Mouse (Mus musculus): Measurements from ENCODE around the gene Agfg1.
"Not testable (repeated sequence)": the region's sequence is repeated elsewhere in the genome, so short reads cannot be mapped to it uniquely, and the experiment has no call there.

Agfg1 gene

DNA sequence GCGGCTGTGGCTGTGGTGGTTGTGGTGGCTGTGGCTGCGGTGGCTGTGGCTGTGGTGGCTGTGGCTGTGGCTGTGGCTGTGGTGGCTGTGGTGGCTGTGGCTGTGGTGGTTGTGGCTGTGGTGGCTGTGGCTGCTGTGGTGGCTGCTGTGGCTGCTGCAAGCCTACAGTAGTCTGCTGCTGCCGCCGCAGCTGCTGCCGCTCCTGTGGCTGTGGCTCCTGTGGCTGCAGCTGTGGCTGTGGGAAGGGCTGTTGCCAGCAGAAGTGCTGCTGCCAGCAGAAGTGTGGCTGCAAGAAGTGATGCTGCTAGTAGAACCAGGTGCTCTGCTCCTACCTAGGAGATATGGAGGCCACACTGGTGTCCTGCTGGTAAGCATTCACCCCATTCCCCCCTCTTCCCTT, 74.2 kb downstream of the Agfg1 start:
- not testable (repeated sequence) for DNase-seq

GRCm38 (mm10) chr1:82924650-82925049, 85.4 kb downstream of the Agfg1 start, which contains the start of gene A030014E15Rik:
TSS of gene A030014E15Rik (plus strand) at chr1:82924917.
- no peak for DNase-seq

DNA sequence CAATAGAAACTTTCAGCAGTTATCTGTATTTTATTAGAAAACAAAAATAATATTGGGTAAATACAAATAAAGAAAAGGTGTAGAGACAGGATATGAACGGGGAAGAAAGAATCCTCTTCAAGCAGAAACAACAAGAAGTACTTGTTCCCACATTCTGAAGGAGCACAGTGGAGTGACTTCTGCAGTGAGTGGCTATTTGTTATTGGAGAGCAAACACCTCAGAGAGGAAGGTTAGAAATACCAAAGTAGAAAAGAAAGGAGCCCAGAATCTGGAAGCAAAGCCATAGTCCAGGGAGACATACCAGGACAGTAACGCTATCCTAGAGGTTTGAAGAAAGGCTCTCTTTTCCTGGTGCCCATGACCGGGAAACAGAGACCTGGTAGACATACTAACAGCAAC, 91.3 kb downstream of the Agfg1 start:
- not testable (repeated sequence) for DNase-seq

GRCm38 (mm10) chr1:82931326-82931725, 92.0 kb downstream of the Agfg1 start, which contains the start of gene Gm6217:
TSS of gene Gm6217 (minus strand) at chr1:82931399.
- not testable (repeated sequence) for DNase-seq

DNA sequence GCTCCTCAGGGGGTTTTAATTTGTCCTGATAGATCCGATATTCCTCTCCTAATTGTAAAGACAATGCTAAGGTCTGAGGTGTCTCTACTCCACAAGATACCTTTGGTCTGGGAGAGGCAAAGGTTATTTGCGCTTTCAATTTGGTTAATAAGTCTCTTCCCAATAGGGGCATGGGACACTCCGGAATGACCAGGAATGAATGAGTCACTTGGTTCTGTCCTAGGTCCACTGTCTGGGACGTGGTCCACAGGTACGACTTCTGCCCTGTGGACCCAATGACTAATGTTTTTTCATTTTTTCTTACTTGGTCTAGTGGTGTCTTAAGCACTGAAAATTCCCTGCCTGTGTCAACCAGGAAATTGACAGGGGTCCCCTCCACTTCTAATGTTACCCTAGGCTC, 99.4 kb downstream of the Agfg1 start:
- DNase-seq: no peak

DNA sequence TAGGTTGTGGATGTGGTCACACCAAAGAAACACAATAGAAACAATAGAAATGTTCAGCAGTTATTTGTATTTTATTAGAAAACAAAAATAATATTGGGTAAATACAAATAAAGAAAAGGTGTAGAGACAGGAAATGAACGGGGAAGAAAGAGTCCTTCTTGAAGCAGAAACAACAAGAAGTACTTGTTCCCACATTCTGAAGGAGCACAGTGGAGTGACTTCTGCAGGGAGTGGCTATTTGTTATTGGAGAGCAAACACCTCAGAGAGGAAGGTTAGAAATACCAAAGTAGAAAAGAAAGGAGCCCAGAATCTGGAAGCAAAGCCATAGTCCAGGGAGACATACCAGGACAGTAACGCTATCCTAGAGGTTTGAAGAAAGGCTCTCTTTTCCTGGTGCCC, 103.2 kb downstream of the Agfg1 start:
- DNase-seq: not testable (repeated sequence)

DNA sequence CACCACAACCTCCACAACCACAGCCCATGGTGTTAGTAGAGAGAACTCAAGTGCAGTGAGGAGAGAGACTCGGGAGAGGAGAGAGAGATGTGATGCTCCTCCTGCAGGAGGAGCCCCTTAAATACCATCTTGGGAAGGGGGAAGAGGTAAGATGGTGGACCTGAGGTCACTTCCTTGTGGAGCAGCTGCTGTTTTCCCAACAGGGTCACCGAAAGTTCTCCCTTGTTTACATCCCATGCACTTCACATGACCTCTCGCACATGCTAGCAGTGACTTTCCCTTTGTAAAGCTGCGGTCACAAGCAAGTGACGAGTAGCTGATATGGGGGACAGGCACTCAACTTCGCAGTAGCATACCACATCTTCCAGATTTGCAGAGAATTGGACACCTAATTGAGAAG, 104.0 kb downstream of the Agfg1 start, which contains the start of gene A030003K21Rik:
A030003K21Rik (minus strand) TSS at position 94 of the 400 bp plus-strand sequence.
- not testable (repeated sequence) for DNase-seq

- not testable (repeated sequence) for DNase-seq
Observed at GRCm38 (mm10) chr1:82946029-82946428, 106.7 kb downstream of the Agfg1 start.

DNA sequence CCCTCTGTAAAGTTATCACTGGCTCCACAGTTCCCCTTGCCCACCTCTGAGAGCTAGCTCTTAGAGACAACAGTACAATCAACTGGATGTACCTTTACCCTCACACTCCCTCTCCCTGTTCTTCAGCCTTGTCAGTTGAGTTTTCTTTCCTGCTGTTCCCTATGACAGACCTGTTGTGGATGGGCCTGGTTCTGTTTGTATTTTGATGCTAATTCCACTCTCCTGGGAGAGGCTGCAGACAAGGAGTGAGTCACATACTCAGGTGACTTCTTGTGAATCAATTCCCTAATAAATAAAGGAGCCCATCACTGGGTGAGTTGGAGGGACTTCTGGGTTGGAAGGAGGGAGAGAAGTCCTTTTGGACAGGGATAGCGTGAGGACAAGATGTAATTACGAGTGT, 109.3 kb downstream of the Agfg1 start:
- DNase-seq: no peak

Measured in embryo, embryonic 11 days (tissue).